Mouse (Mus musculus): ENCODE measurements at regions not wholly inside any gene's neighbourhood (a gene's known extent, or its start where the extent isn't known, plus 50 kb on each side); places are given as distances from the start of the nearest gene placed in this dataset.

GRCm38 (mm10) chr16:71120706-71121105, 807.0 kb downstream of the Gbe1 start:
- no peak for DNase-seq (ENCODE audit: low read depth, low spot score)
- Histone ChIP-seq H3K79me2 (ENCODE audit: control insufficient read depth, insufficient read depth, low read length, poor library complexity) (no peaks in the 10 kb centered on the region), H3K27ac (ENCODE audit: control insufficient read depth, low read depth, low read length) (no peak overlapping the region), H3K4me1 (ENCODE audit: control insufficient read depth in 1 of 2, insufficient read depth in 2 of 2, low read length in 2 of 2) (no peaks in the 10 kb centered on the region), H3K36me3 (ENCODE audit: control insufficient read depth in 1 of 2, insufficient read depth in 2 of 2, low read length in 2 of 2) (no peaks in the 10 kb centered on the region), H3K9me3 (replicated peaks; ENCODE audit: insufficient read depth, low read length) (no peaks in the 10 kb centered on the region), H3K27me3 (ENCODE audit: control insufficient read depth in 1 of 2, insufficient read depth in 2 of 2, low read length in 2 of 2) (no peaks in the 10 kb centered on the region), H3K9ac (ENCODE audit: control insufficient read depth, low read depth, low read length, poor library complexity, severe bottlenecking) (no peak overlapping the region), H3K4me3 (ENCODE audit: control insufficient read depth in 1 of 2, insufficient read depth in 1 of 2, low read depth in 2 of 2, low read length in 2 of 2) (no peak overlapping the region)
- TF ChIP-seq BHLHE40 (IDR thresholded peaks at IDR 0.05; ENCODE audit: borderline replicate concordance, low read depth, low read length) = no peak
- TF ChIP-seq NRF1 (IDR thresholded peaks at IDR 0.05; ENCODE audit: insufficient read depth, low read depth, low read length, poor library complexity, severe bottlenecking) = no peak
- TF ChIP-seq TCF12 (IDR thresholded peaks at IDR 0.05; ENCODE audit: low read depth, low read length) = no peak
- TF ChIP-seq MXI1 (IDR thresholded peaks at IDR 0.05; ENCODE audit: low read depth, low read length) = no peak

GRCm38 (mm10) chr16:71123616-71124015, 809.9 kb downstream of the Gbe1 start:
- Histone ChIP-seq H3K4me1 (ENCODE audit: control insufficient read depth in 1 of 2, insufficient read depth in 2 of 2, low read length in 2 of 2) (no peaks in the 10 kb centered on the region), H3K9me3 (replicated peaks; ENCODE audit: insufficient read depth, low read length) (no peaks in the 10 kb centered on the region), H3K36me3 (ENCODE audit: control insufficient read depth in 1 of 2, insufficient read depth in 2 of 2, low read length in 2 of 2) (no peaks in the 10 kb centered on the region), H3K79me2 (ENCODE audit: control insufficient read depth, insufficient read depth, low read length, poor library complexity) (no peaks in the 10 kb centered on the region), H3K4me3 (ENCODE audit: control insufficient read depth in 1 of 2, insufficient read depth in 1 of 2, low read depth in 2 of 2, low read length in 2 of 2) (no peak overlapping the region), H3K27me3 (ENCODE audit: control insufficient read depth in 1 of 2, insufficient read depth in 2 of 2, low read length in 2 of 2) (no peaks in the 10 kb centered on the region), H3K9ac (ENCODE audit: control insufficient read depth, low read depth, low read length, poor library complexity, severe bottlenecking) (no peak overlapping the region), H3K27ac (ENCODE audit: control insufficient read depth, low read depth, low read length) (no peak overlapping the region)
- no peak for TF ChIP-seq USF2 (IDR thresholded peaks at IDR 0.05; ENCODE audit: borderline replicate concordance in 1 of 2, insufficient read depth in 1 of 2, low read depth in 1 of 2, low read length in 2 of 2)
- no peak for TF ChIP-seq NELFE (IDR thresholded peaks at IDR 0.05; ENCODE audit: low read depth, low read length)
- no peak for TF ChIP-seq ZKSCAN1 (IDR thresholded peaks at IDR 0.05; ENCODE audit: low read depth, low read length)
- TF ChIP-seq NRF1 (IDR thresholded peaks at IDR 0.05; ENCODE audit: insufficient read depth, low read depth, low read length, poor library complexity, severe bottlenecking) = no peak
- TF ChIP-seq MEF2A (IDR thresholded peaks at IDR 0.05; ENCODE audit: extremely low read depth, insufficient replicate concordance, low read depth, low read length, poor library complexity, severe bottlenecking) = no peak
- no peak for TF ChIP-seq CHD2 (IDR thresholded peaks at IDR 0.05; ENCODE audit: low read length)
- no peak for TF ChIP-seq POLR2AphosphoS5 (IDR thresholded peaks at IDR 0.05; ENCODE audit: borderline replicate concordance, low read depth, low read length)
- TF ChIP-seq ZMIZ1 (IDR thresholded peaks at IDR 0.05; ENCODE audit: low read depth, low read length) = no peak
- TF ChIP-seq SMC3 (IDR thresholded peaks at IDR 0.05; ENCODE audit: low read depth, low read length) = no peak
- TF ChIP-seq MAFK (IDR thresholded peaks at IDR 0.05; ENCODE audit: borderline replicate concordance, low read depth, low read length) = no peak
- TF ChIP-seq MXI1 (IDR thresholded peaks at IDR 0.05; ENCODE audit: low read depth, low read length) = no peak
- no peak for TF ChIP-seq TCF12 (IDR thresholded peaks at IDR 0.05; ENCODE audit: low read depth, low read length)
- TF ChIP-seq MAZ (IDR thresholded peaks at IDR 0.05; ENCODE audit: low read depth, low read length) = no peak
- TF ChIP-seq GABPA (IDR thresholded peaks at IDR 0.05; ENCODE audit: low read depth, low read length) = no peak
- no peak for TF ChIP-seq ETS1 (IDR thresholded peaks at IDR 0.05; ENCODE audit: low read depth, low read length)
- no peak for TF ChIP-seq POLR2AphosphoS2 (IDR thresholded peaks at IDR 0.05; ENCODE audit: low read length)
- no peak for TF ChIP-seq JUND (IDR thresholded peaks at IDR 0.05; ENCODE audit: low read depth, low read length)
- TF ChIP-seq CTCF (IDR thresholded peaks at IDR 0.05 in 2 of 3, conservative IDR thresholded peaks at IDR 0.05 in 1 of 3; ENCODE audit: control insufficient read depth in 1 of 3, insufficient read depth in 1 of 3, low read depth in 2 of 3, low read length in 3 of 3, poor library complexity in 1 of 3, severe bottlenecking in 1 of 3) = no peak
- no peak for DNase-seq (ENCODE audit: low read depth, low spot score)
